Mouse (Mus musculus) heart, adult 8-10 months (tissue): ENCODE results near the gene Smg8. TPM values are rescaled to one million over a fixed set of nuclear protein-coding genes. Genes with fewer than 3 reads are reported as not detected.
"Not testable (repeated sequence)": the region's sequence is repeated elsewhere in the genome, so short reads cannot be mapped to it uniquely, and the experiment has no call there.

Source experiments
- DNase-seq: peaks from one replicate; pipeline ENCODE4 v3.0.0; 2022; ENCODE audit warnings: low spot score
- total RNA-seq, 4 experiments: library from RNA; stranded (reverse); gene quantifications; 2 replicates each; pipeline ENCODE4 v1.2.4; 2022

Smg8 gene
- total RNA-seq, result 10 to 100 TPM in 1 of 4 experiments, 1 to 10 TPM in 3; 8.9 to 10.3 (median 9.5) TPM

GRCm38 (mm10) chr11:87086290-87086984 is at the start of gene Smg8:
Gene Smg8 (minus strand): TSS chr11:87086774.
- peak; percentile 86 for DNase-seq

- no peak for DNase-seq
Measured at GRCm38 (mm10) chr11:87136233-87136632, 49.7 kb upstream of the Smg8 start.

DNA sequence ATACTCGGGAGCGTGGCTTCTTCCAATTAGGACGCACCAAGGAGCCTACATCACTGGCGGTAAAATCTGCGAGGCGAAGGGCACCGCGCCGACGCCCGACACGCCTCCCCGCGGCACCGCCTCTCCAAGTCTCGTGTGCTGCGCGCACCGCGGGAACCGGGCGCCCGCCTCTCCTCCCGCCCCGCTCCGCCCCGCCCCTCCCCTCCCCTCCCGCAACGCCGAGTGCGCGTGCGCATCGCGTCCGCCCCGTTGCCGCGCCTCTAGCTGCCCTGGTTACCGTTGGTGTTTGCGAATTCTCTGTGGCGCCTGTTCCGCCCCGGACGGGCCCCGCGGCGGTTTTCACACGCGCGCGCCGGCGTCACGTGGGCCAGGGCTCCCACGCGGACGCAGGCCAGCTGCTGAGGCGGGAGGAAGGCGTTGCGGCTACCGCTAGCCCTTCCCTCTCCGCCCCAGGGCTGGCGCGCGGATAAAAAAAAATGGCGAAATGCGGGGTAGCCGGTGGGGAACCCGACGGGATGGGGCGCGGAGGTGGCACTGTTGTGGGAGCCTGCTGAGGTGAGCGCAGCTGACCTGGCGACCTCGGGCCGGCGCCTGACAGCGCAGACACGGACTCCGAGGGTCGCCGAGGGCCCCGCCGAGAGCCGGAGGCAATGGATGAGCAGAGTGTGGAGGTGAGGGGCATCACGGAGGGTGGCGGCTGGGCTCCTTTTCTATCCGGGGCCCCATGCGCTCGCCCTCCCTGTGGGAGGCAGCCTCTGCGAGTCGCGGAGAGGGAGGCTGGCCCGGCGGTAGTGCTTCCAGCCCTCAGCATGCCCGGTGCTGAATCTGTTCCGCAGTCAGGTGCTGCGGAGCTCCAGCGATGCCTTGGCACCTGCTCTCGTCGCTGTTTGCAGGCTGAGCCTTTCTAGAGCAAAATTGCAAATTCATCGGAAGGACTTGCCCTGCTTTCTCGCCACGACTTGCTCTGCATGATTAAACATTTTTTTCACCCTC is 40.5 kb upstream of the Smg8 start, which contains the start of gene Trim37:
Trim37 (plus strand) TSS at position 254 of the 993 bp plus-strand sequence.
- peak; percentile 82 for DNase-seq

- DNase-seq, result peak; percentile 5
Measured at GRCm38 (mm10) chr11:87126281-87126823, 39.8 kb upstream of the Smg8 start.

GRCm38 (mm10) chr11:87125562-87125961 is 39.0 kb upstream of the Smg8 start:
- no peak for DNase-seq

DNA sequence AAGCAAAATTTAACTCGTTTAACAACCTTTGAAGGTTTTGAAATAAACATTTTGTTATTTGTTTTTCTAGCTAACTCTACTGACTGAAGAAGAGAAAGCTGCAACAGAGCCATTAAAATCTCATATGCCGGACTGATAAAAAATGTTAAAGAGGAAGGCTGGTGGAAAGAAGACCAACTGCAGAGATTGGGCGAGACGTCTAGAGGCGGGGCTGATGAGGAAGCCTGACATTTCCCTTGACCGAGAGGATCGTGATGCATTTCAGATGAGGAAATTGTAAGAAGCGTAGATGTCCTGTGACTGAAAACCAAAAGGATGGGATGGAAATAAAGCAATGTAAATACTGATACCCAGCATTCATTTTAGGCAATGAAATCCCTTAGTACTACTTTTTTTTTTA is 35.3 kb upstream of the Smg8 start:
- DNase-seq, result no peak

DNA sequence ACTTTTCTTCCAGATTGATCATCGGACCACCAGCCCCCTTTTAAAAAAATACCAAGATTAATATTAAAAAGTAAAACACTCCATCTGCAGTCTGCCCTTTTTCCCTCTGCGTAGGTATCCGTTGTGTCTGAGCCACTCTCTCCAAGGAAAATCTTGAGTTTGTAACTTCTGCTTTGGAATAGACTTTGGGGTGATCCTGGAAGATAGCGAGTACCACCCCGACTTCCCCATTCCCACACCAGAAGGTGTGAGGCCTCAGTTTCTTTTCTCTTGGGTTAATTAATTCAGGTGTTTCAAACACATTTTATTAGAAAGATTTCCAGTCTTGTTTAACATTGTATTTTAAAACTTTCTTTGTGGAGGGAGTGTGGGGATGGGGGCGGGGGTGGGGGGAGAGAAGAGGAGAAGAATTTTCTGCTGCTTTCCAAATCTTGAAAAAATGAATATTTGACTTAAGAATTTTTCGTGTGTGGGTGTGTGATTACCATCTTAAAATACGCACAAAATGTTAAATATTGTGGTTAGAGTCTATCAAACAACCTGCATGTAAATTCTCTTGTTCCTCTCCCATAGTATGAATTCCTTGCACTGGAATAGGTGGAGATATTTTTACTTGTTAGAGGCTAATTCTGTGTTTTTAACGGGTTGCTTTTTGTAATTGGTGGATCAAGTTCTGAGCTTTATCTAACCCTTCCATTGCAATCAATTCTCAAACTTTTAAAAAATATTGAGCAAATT is 23.8 kb upstream of the Smg8 start:
- no peak for DNase-seq

DNA sequence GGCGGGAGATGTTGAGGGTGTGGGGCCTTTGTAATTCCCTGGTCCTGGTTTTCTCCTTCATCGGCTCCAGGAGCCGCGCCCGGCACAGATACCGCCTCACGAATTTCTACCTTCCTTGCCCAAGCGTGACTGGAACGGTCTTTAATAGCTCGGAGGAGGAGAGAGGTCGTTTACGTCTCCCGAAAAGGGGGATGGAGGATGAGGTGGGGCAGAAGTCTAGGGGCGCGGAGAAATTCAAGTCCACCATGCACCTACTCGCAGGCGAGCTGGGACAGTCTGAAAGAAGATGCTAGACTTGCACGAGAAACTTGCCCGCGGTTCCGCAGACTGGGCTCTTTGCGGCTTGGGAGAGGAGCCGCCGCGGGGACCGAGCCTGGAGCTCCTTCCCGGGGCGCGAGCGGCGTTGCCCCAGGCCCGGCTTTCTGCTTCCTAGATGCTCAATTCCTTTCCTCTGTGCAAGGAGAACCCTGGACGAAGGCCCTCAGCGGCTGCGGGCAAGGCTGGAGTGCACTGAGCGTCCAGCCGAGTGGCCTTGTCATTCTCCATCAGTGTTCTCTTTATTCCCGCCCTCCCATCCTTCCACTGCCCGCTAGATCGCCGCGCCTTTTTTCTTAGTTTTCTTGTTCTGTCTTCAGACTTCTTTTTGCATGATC is 23.1 kb upstream of the Smg8 start:
- DNase-seq, result no peak

GRCm38 (mm10) chr11:87108755-87109518 is 22.4 kb upstream of the Smg8 start, which contains the start of gene Ska2:
Gene Ska2 (plus strand): TSS chr11:87109234.
- peak; percentile 99 for DNase-seq

GRCm38 (mm10) chr11:87108409-87108754 is 21.8 kb upstream of the Smg8 start, which contains the start of gene Prr11:
Gene Prr11 (minus strand): TSS chr11:87108708.
- no peak for DNase-seq

GRCm38 (mm10) chr11:87087142-87087541 is 568 bp upstream of the Smg8 start:
- no peak for DNase-seq

DNA sequence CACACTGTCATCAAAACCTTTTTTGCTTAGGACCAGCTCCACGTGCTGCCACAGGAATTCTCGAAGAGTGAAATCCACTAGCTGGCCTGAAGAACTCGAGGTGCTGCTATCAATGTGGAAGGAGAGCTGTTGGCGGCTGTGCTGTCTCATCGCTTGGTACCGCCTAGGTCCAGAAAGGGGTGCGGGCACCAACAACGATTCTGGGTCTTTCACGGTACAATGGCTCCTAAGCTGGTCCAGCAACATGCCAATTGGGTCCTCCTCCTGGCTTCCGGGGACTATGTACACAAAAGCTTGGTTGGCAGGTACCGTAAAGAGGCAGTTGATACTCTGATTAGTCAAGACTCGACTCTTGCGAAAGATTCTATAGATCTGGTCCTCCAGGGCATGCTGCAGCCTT is 1.1 kb downstream of the Smg8 start:
- DNase-seq, result no peak

- no peak for DNase-seq
Measured at GRCm38 (mm10) chr11:87083712-87084111, 2.9 kb downstream of the Smg8 start.

- DNase-seq, result peak; percentile 86
Measured at GRCm38 (mm10) chr11:87073866-87074440, 12.6 kb downstream of the Smg8 start, which contains the start of gene Gdpd1. Gene Gdpd1 (minus strand): TSS chr11:87074062.

DNA sequence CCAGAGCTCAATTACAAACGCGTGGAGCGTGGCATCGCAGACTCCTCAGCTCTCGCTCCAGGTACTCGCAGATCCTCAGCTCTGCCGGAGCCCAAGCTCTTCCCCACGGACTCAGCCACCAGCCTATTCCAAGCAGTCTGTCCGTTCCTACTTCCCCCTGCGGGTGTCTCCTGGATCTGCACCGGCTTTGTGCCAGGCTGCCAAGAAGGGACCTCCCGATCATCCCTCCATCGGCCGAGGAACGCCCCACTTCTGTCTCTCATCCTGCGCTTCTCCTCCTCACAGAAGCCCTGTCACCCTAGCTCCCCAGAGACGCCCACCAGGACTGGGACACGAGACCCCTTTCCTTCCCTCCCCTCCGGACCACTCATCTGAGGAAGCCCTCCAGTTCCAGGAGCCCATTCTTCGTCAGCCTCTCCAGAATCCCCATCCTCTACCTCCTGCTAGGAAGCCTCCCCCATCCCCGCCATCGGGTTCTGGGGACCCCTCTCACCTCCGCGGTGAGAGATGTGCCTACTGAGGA is 13.2 kb downstream of the Smg8 start:
- DNase-seq, result peak; percentile 50

DNA sequence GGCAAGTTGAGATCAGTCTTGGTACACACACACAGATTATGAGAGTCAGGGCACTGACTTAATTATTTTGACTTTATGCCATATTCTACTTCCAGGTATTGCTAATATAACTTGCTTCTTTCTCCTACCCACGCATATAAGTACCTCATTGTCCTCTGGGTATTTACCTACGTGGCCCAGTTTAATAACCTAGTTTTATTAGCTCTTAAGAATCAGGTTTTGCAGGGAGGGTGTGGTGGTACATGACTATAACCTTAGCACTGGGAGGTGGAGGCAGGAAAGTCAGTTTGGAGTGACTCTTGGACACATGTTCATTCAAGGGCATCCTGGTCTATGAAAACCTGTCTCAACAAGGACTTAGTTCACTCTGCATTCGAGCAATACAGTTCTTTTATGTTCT is 24.5 kb downstream of the Smg8 start:
- no peak for DNase-seq

DNA sequence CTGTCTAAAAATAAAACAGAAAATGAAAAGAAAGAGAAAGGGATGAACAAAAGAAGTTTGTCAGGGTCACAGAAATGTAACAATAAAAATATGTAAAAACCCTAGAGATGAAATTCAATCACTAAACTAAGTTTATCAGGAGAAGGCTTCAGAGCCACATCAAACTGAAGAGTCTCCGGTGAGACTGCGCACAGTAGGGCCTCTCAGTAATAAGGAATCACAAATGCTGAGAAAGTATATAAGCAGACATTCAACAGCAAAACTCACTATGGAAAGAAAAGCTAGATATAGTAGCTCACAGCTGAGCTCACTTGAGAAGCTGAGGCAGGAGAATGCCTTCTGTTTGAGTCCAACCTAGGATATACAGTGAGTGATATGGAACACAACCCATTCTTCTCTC is 26.2 kb downstream of the Smg8 start:
- no peak for DNase-seq

DNA sequence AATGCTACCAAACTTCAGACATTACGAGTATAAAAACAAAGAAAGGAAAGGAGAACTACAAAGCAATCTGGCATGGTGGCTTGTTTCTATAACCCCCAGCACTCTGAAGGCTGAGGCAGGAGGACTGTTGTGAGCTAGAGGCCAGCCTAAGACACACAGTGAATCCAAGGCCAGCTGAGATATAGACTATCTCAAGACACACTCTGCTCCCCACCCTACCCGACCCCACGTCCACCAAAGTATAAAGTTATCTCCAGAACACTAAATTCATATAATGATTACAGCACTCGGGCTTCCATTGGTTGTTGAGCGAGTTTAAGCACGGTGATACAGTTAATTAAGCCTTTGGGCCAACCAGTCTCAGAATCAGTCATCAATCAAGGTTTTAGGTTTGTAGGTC is 30.3 kb downstream of the Smg8 start:
- no peak for DNase-seq

GRCm38 (mm10) chr11:87048900-87049299 is 37.7 kb downstream of the Smg8 start:
- DNase-seq, result not testable (repeated sequence)
